Mouse (Mus musculus) monocyte, adult 5-6 weeks (primary cell): Measurements from ENCODE around the gene Arhgap21. TPM values are rescaled to one million over a fixed set of nuclear protein-coding genes. Genes with fewer than 3 reads are reported as not detected.
A peak's percentile ranks its signal among the peaks of the same experiment; 100 is the strongest.

Source experiments
- ATAC-seq: fragments of 153-309, 156-312 bp; replicated peaks from 2 replicates; pipeline ENCODE4 v1.8.0; 2017; ENCODE audit warnings: mild to moderate bottlenecking; ENCODE audit not compliant: low TSS enrichment, insufficient number of reproducible peaks, severe bottlenecking, poor library complexity, low FRiP score
- total RNA-seq: library from RNA; stranded (forward); fragments of 200-1000, 200-491, 200-594 nt; gene quantifications from 3 replicates; pipeline ENCODE4 v1.2.3, GENCODE M21; 2017

The Arhgap21 gene
- total RNA-seq, 1 experiment from 2014 or later = 16.4 TPM

GRCm38 (mm10) chr2:20910446-20910845, 58.2 kb downstream of the Arhgap21 start:
- ATAC-seq = no peak

- ATAC-seq = no peak
These were observed 59.3 kb downstream of the Arhgap21 start for GRCm38 (mm10) chr2:20909404-20909803.

GRCm38 (mm10) chr2:20907291-20907690, 61.4 kb downstream of the Arhgap21 start:
- no peak for ATAC-seq

- no peak for ATAC-seq
These were observed 63.3 kb downstream of the Arhgap21 start for GRCm38 (mm10) chr2:20905411-20905810.

GRCm38 (mm10) chr2:20902981-20903645, 65.6 kb downstream of the Arhgap21 start:
- no peak for ATAC-seq

- no peak for ATAC-seq
These were observed 66.8 kb downstream of the Arhgap21 start for GRCm38 (mm10) chr2:20901916-20902315.

GRCm38 (mm10) chr2:20899301-20899700, 69.4 kb downstream of the Arhgap21 start:
- ATAC-seq = peak; percentile 72; the same call in 1 of the 2 replicates

GRCm38 (mm10) chr2:20898684-20899083, 70.0 kb downstream of the Arhgap21 start:
- ATAC-seq = peak; percentile 85

- no peak for ATAC-seq
These were observed 72.2 kb downstream of the Arhgap21 start for GRCm38 (mm10) chr2:20896446-20896845.

GRCm38 (mm10) chr2:20894100-20894690, 74.5 kb downstream of the Arhgap21 start:
- ATAC-seq = no peak

GRCm38 (mm10) chr2:20888751-20889150, 79.9 kb downstream of the Arhgap21 start:
- ATAC-seq = no peak

GRCm38 (mm10) chr2:20883288-20883687, 85.4 kb downstream of the Arhgap21 start:
- ATAC-seq = no peak

- ATAC-seq = no peak
These were observed 88.6 kb downstream of the Arhgap21 start for GRCm38 (mm10) chr2:20879877-20880605.

GRCm38 (mm10) chr2:20874621-20875020, 94.1 kb downstream of the Arhgap21 start:
- no peak for ATAC-seq

- ATAC-seq = no peak
These were observed 99.3 kb downstream of the Arhgap21 start for GRCm38 (mm10) chr2:20869212-20869965.

- ATAC-seq = no peak
These were observed 100.6 kb downstream of the Arhgap21 start for GRCm38 (mm10) chr2:20868052-20868451.

- ATAC-seq = no peak
These were observed 102.9 kb downstream of the Arhgap21 start for GRCm38 (mm10) chr2:20865795-20866194.

- ATAC-seq = no peak
These were observed 104.1 kb downstream of the Arhgap21 start for GRCm38 (mm10) chr2:20864569-20864968.

- no peak for ATAC-seq
These were observed 107.9 kb downstream of the Arhgap21 start for GRCm38 (mm10) chr2:20860756-20861155.
